Mouse (Mus musculus) layer of hippocampus, postnatal 36 days (tissue): ENCODE results near the gene Sat2. TPM values are rescaled to one million over a fixed set of nuclear protein-coding genes. Genes with fewer than 3 reads are reported as not detected.

Experiments
- DNase-seq, 2 experiments: peaks; one replicate each; pipeline ENCODE4 v3.0.0; 2022
- total RNA-seq, 2 experiments: library from RNA; stranded (reverse); gene quantifications; 2 replicates each; pipeline ENCODE4 v1.2.3; 2021

Sat2 gene
- total RNA-seq, 2 experiments from 2014 or later = 11.7 to 13.7 TPM

- DNase-seq = peak in 1 of 2 experiments; percentile 53
These were observed 11.5 kb downstream of the Sat2 start for GRCm38 (mm10) chr11:69633128-69633866.

DNA sequence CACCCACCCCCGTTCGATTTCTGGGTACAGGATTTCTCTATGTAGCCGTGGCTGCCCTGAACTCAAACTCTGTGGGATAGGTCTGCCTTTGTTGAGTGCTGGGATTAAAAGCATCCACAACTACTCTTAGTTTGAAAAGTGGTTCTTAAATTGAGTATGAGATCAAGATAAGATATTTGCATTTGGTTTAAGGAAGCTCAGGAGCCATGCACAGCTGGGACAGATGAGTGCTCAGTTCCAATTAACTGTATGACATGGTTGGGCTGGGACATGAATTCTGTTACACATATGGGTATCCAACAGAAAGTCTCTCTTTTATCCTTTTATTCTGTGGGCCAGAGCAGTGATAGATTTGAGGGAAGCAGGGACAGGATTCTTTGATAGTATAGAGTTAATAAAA lies 13.6 kb downstream of the Sat2 start:
- no peak for DNase-seq

- DNase-seq = no peak
These were observed 24.0 kb downstream of the Sat2 start for GRCm38 (mm10) chr11:69645860-69646259.

DNA sequence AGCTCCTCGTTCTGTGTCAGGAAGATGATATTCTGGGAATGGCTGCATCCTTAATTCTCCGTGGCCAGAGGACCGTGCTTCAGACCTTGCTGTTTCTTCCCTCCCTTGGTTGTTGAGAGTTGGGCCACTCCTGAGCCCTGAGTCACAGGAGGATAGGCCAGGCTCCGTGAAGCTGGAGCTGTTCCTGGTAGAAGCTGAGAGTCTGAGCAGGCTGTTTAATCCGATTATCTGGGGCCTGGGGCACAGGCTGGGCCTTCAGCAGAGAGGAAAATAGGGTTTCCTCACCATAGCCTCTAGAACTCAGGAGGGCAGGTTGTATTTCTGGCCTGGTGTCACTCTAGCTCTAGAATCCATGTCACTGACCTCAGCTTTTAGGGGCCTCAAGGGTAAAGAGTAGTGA lies 31.6 kb downstream of the Sat2 start:
- no peak for DNase-seq

GRCm38 (mm10) chr11:69654760-69655159 lies 32.9 kb downstream of the Sat2 start:
- no peak for DNase-seq

DNA sequence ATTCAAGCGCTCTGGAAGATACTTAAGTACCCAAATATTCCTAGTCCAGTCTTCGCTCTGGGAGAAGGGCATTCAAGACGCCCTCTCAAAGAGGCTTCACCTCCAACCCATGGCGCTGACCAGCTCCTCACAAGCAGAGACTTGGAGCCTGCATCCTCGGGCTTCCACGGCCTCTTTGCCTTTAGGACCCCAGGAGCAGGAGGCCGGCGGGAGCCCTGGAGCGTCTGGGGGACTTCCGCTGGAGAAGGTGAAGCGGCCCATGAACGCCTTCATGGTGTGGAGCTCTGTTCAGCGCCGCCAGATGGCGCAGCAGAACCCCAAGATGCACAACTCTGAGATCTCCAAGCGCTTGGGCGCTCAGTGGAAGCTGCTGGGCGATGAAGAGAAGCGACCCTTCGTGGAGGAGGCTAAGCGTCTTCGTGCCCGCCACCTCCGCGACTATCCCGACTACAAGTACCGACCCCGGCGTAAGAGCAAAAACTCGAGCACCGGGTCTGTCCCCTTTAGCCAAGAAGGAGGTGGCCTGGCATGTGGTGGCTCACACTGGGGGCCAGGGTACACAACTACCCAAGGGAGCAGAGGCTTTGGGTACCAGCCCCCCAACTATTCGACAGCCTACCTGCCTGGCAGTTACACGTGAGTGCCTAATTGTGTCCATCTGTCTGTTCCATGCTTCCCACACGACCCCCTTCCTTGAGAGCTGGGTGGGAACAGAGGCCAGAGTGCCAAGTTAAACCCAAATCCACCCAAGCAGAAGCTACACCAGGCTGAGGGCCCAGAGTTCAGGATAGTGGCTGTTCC lies 33.6 kb downstream of the Sat2 start, which contains the start of gene Sox15:
Gene Sox15 (plus strand): TSS at position 51 of the 801 bp plus-strand sequence.
- peak; percentile 69 to 74 for DNase-seq

GRCm38 (mm10) chr11:69656065-69656455 lies 34.2 kb downstream of the Sat2 start:
- no peak for DNase-seq

- no peak for DNase-seq
These were observed 35.0 kb downstream of the Sat2 start for GRCm38 (mm10) chr11:69656617-69657461.

DNA sequence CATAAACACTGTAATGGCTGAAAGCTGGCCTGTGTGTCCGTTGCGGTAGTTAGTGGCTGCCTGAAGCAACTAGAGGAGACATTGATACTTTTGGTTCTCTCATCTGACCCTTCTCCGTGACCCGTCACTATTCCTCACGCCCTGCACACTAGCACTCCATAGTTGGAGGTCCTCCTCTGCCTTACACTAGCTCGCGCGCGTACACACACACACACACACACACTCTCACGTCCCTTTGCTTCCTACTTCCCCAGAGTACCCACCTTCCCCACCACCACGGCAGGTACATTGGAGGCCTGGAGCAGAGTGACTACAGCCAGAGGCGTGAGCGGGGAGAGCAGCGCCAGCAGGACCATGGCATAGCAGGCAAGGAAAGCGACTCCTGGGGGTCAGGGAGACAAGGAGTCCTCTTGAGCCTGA lies 35.6 kb downstream of the Sat2 start:
- DNase-seq = no peak

- no peak for DNase-seq
These were observed 39.5 kb downstream of the Sat2 start for GRCm38 (mm10) chr11:69661221-69661881.

- DNase-seq = peak; percentile 94 to 95
These were observed 40.6 kb downstream of the Sat2 start, which contains the start of gene Mpdu1 for GRCm38 (mm10) chr11:69662213-69662966. Gene Mpdu1, minus strand, starts transcription at chr11:69662642.

GRCm38 (mm10) chr11:69662967-69663671 lies 41.3 kb downstream of the Sat2 start:
- no peak for DNase-seq

GRCm38 (mm10) chr11:69663795-69664194 lies 42.0 kb downstream of the Sat2 start:
- no peak for DNase-seq

- DNase-seq = no peak
These were observed 43.0 kb downstream of the Sat2 start for GRCm38 (mm10) chr11:69664841-69665240.

- no peak for DNase-seq
These were observed 43.7 kb downstream of the Sat2 start for GRCm38 (mm10) chr11:69665457-69665960.

- peak; percentile 55 to 64 for DNase-seq
These were observed 44.3 kb downstream of the Sat2 start, which contains the start of gene Cd68 for GRCm38 (mm10) chr11:69665961-69666664. Gene Cd68, minus strand, starts transcription at chr11:69666153.

- no peak for DNase-seq
These were observed 44.8 kb downstream of the Sat2 start for GRCm38 (mm10) chr11:69666665-69667005.

GRCm38 (mm10) chr11:69670786-69671725 lies 49.2 kb downstream of the Sat2 start:
- DNase-seq = peak; percentile 90 to 92

GRCm38 (mm10) chr11:69671726-69672124 lies 49.9 kb downstream of the Sat2 start:
- no peak for DNase-seq
